10 mouse cellular contexts compared by ENCODE assay signal in the genomic region with DNA sequence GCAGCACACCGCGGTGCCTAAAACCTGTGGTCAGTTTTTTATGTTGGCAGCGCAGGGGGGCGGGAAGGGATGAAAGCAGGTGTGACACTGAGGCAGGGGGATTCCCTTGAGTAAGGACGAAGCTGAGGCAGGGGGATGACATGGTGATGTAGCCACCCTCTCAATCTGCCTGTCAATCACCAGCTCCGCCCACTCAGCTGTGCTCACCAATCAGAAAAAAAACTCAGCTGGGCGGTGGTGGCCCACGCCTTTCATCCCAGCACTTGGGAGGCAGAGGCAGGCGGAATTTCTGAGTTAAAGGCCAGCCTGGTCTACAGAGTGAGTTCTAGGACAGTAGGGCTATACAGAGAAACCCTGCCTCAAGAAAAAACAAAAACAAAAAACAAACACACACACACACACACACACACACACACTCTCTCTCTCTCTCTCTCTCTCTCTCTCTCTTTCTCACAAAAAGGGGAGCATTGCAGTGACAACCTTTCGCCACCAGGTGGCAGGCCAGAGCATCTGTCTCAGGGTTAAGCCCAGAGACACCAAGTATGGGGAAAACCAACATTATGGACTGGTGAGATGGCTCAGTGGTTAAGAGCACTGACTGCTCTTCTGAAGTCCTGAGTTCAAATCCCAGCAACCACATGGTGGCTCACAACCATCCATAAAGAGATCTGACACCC. TPM values are rescaled to one million over a fixed set of nuclear protein-coding genes. Genes with fewer than 3 reads are reported as not detected.
DNase-seq lines count a peak whose midpoint lies in the region; ATAC-seq and TF ChIP-seq lines count a peak whose summit lies in the region.
"Not testable (repeated sequence)": the region's sequence is repeated elsewhere in the genome, so short reads cannot be mapped to it uniquely, and the experiment has no call there.
"Had no signal": no experiment of that assay in that cellular context is flagged by ENCODE, and none has a peak within 500 bp of the region (broad histone marks: within the 10 kb centered on the region; RNA-seq: fewer than 3 reads in every experiment).

No protein-coding gene starts in this region.

- intact Hi-C loops in heart, postnatal 25 days (cut with DNase I) = loop anchor here (2.0 to 10.0 kb wide), 3 partner anchors 34 to 314 kb away; no protein-coding TSS in a partner anchor

- in situ Hi-C loops in ES-E14 (cut with MboI; ENCODE audit: low sequenced_read_pairs in 2 of 2, unreplicated experiment in 2 of 2) = not testable (repeated sequence)

- WGBS in lung, embryonic 14.5 days = 75% methylated on average over 10 of the region's 10 CpGs

- not testable (repeated sequence) for H3K27me3 ChIP-seq in lung, embryonic 14.5 days (ENCODE audit: insufficient read depth, low read length)

- not testable (repeated sequence) for H3K9ac ChIP-seq in ES-E14 (ENCODE audit: insufficient read depth, low read depth, low read length, poor library complexity, severe bottlenecking); lung, embryonic 14.5 days

- peak; percentile 92 for DNase-seq in ES-E14 (ENCODE audit: low read depth, low spot score)
- DNase-seq in c-Kit-positive CD71-negative TER-119-negative erythroid progenitor cells, embryonic 14.5 days (ENCODE audit: low read depth) = peak; percentile 83
- DNase-seq in heart, postnatal 25 days (ENCODE audit: low spot score) = peak; percentile 35
- DNase-seq in layer of hippocampus, adult 8-10 months (ENCODE audit: low spot score in 2 of 2) = peak; percentile 51 to 65
- peak; percentile 84 for DNase-seq in lung, embryonic 14.5 days
- peak; percentile 64 for DNase-seq in retina, adult 2 months (ENCODE audit: low read depth, low spot score)
- DNase-seq in thymus, postnatal 0 days (ENCODE audit: low spot score) = peak; percentile 91

- not testable (repeated sequence) for H3K9me3 ChIP-seq in ES-E14 (ENCODE audit: control insufficient read depth, insufficient read depth, low read depth, low read length); lung, embryonic 14.5 days (ENCODE audit: low read depth, low read length)

- H3K27ac ChIP-seq in ES-E14 (ENCODE audit: insufficient read depth, low read depth, low read length, poor library complexity, severe bottlenecking); lung, embryonic 14.5 days (ENCODE audit: low read depth): not testable (repeated sequence)

- H3K4me2 ChIP-seq in lung, embryonic 14.5 days = not testable (repeated sequence)

- peak; percentile 86 for TF ChIP-seq CTCF in lung, embryonic 14.5 days (IDR thresholded peaks at IDR 0.05; ENCODE audit: low read depth)

- peak; percentile 66 for ATAC-seq in erythroid progenitor cell, adult 5-6 weeks (replicated peaks; ENCODE audit: low FRiP score, poor library complexity, severe bottlenecking)
- ATAC-seq in lung, embryonic 14.5 days (ENCODE audit: insufficient read depth) = not testable (repeated sequence)

- not testable (repeated sequence) for H3K4me1 ChIP-seq in ES-E14 (ENCODE audit: control insufficient read depth in 2 of 2, insufficient read depth in 2 of 2, low read length in 2 of 2, poor library complexity in 1 of 2); lung, embryonic 14.5 days (ENCODE audit: insufficient read depth)

- H3K4me3 ChIP-seq in ES-E14 (ENCODE audit: insufficient read depth in 1 of 2, low read depth in 1 of 2, low read length in 2 of 2, poor library complexity in 1 of 2, severe bottlenecking in 1 of 2); lung, embryonic 14.5 days (ENCODE audit: low read depth, low read length): not testable (repeated sequence)

- H3K36me3 ChIP-seq in ES-E14 (ENCODE audit: control insufficient read depth, insufficient read depth, low read length, poor library complexity, severe bottlenecking); lung, embryonic 14.5 days (ENCODE audit: insufficient read depth): not testable (repeated sequence)

TF ChIP-seq in ES-E14, 5 proteins besides CTCF, POLR2A, EP300 and RAD21:
- peak; percentile 21; the same call in 1 of the 2 replicates for TF ChIP-seq ZNF384 (IDR thresholded peaks at IDR 0.05; ENCODE audit: low read depth, low read length)
TF ChIP-seq in ES-E14: peak in this region for 1; not testable (repeated sequence) for 4.

RNA-seq across cellular contexts. Expression of gene Pum2, which starts 35.4 kb away (rescaled TPM):
- total RNA-seq in ES-E14 (2012; rRNA removed) = 74.8 and 75.2 TPM in 2 replicates
- total RNA-seq in erythroid progenitor cell, adult 5-6 weeks (2015; ENCODE audit: low replicate concordance) = 94.1 and 135 TPM in 2 replicates
- 106 and 142 TPM in 2 replicates for total RNA-seq in erythroid progenitor cell, adult 5-6 weeks (2017; ENCODE audit: low replicate concordance)
- 100 to 1,000 TPM; 129 to 131 TPM for total RNA-seq in heart, postnatal 25 days (2021)
- total RNA-seq in layer of hippocampus, adult 8-10 months (2022) = 100 to 1,000 TPM; 170 to 200 (median 188) TPM
- polyA plus RNA-seq in lung, embryonic 14.5 days (2014; fragmentation: Nextera tagmentation; extraction: Ambion mirVana) = 64.2 and 64.5 TPM in 2 replicates
- 46.9 and 54.6 TPM in 2 replicates for polyA plus RNA-seq in thymus, postnatal 0 days (2015; fragmentation: Nextera tagmentation; extraction: Ambion mirVana)

RNA-seq across cellular contexts. Expression of gene Slc7a15, which starts 39.7 kb away (rescaled TPM):
- 0.18 TPM in 1 of 2 replicates, not detected in the other for total RNA-seq in ES-E14 (2012; rRNA removed)
- not detected in 2 replicates for total RNA-seq in erythroid progenitor cell, adult 5-6 weeks (2015; ENCODE audit: low replicate concordance)
- not detected in 2 replicates for total RNA-seq in erythroid progenitor cell, adult 5-6 weeks (2017; ENCODE audit: low replicate concordance)
- not detected for total RNA-seq in heart, postnatal 25 days (2021)
- not detected for total RNA-seq in layer of hippocampus, adult 8-10 months (2022)
- polyA plus RNA-seq in lung, embryonic 14.5 days (2014; fragmentation: Nextera tagmentation; extraction: Ambion mirVana) = not detected in 2 replicates
- 0.14 and 0.17 TPM in 2 replicates for polyA plus RNA-seq in thymus, postnatal 0 days (2015; fragmentation: Nextera tagmentation; extraction: Ambion mirVana)
- polyA plus RNA-seq: forebrain, embryonic 13.5 days; lung, embryonic 15.5 days had no signal

Comparison
In these comparisons a context has a peak if more than half of its experiments do, and no peak if none do; other contexts are left out.
1. DNase-seq: peak in every context shown above with its lines; median percentile 92 in ES-E14; 91 in thymus, postnatal 0 days; 84 in lung, embryonic 14.5 days; 83 in c-Kit-positive CD71-negative TER-119-negative erythroid progenitor cells, embryonic 14.5 days; 64 in retina, adult 2 months; 58 in layer of hippocampus, adult 8-10 months; 35 in heart, postnatal 25 days.